Mouse (Mus musculus): ENCODE results near the gene Kctd21. TPM values are rescaled to one million over a fixed set of nuclear protein-coding genes. Genes with fewer than 3 reads are reported as not detected.

Gene Kctd21
- polyA plus RNA-seq, 1 experiment from 2014 or later = 1.4 TPM

DNA sequence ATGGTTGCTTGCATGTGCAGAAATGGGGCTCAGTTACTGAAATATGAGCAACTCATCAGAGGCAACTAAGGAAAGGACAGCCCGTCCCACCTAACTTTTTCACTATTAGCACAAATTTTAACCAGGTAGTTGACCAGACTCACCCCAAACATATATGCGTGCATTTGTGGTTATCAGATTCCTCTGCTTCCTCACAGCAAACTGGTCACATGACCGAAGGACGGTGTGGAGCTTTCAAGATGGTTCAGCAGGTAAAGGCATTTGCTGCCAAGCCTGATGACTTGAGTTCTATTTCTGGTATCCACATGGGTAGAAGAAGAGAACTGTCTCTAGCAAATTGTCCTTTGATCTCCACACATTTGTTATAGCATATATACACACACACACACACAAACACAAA lies 26.2 kb downstream of the Kctd21 start:
- H3K4me1 ChIP-seq (ENCODE audit: control insufficient read depth, low read depth, low read length) = peaks cover 4% of the 10 kb centered on the region; the same call in 1 of the 2 replicates
- no peaks in the 10 kb centered on the region for H3K27me3 ChIP-seq (ENCODE audit: control insufficient read depth, insufficient read depth, low read depth, low read length)
- no peaks in the 10 kb centered on the region for H3K9me3 ChIP-seq (replicated peaks; ENCODE audit: control insufficient read depth, low read length)
- H3K36me3 ChIP-seq (ENCODE audit: control insufficient read depth, insufficient read depth) = no peaks in the 10 kb centered on the region
- ATAC-seq (ENCODE audit: low read depth) = no peak
- H3K4me2 ChIP-seq (ENCODE audit: low read depth, low read length) = no peak overlapping the region
- no peak overlapping the region for H3K27ac ChIP-seq (ENCODE audit: low read length)
- H3K4me3 ChIP-seq (ENCODE audit: low read depth, low read length) = no peak overlapping the region
- WGBS (ENCODE audit: insufficient replicate concordance) = 42% methylated on average over 4 of the region's 4 CpGs
- no peak overlapping the region for H3K9ac ChIP-seq (ENCODE audit: low read depth, low read length)

DNA sequence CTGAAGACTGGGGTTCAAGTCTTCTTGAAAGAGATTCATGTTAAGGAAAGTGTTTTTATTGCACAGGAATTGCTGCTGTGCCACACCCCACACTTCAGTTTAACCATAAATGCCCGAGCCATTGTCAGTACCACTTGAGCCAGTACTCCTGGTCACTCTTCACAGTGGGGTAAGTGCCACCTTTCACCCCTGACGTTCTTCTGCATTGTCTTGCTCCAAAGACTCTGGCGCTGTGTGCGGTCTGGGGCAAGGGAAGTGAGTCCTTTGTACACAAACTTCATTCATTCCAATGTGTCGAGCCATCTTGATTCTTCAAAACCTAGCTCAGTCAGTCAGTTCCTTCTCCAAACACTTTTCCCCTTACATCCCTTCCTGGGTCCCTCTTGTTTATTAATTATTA lies 28.0 kb downstream of the Kctd21 start:
- Histone ChIP-seq H3K4me1 (ENCODE audit: control insufficient read depth, low read depth, low read length) (peaks cover 4% of the 10 kb centered on the region; the same call in 1 of the 2 replicates), H3K9ac (ENCODE audit: low read depth, low read length) (no peak overlapping the region), H3K36me3 (ENCODE audit: control insufficient read depth, insufficient read depth) (no peaks in the 10 kb centered on the region), H3K4me3 (ENCODE audit: low read depth, low read length) (no peak overlapping the region), H3K9me3 (replicated peaks; ENCODE audit: control insufficient read depth, low read length) (no peaks in the 10 kb centered on the region), H3K27me3 (ENCODE audit: control insufficient read depth, insufficient read depth, low read depth, low read length) (no peaks in the 10 kb centered on the region), H3K4me2 (ENCODE audit: low read depth, low read length) (no peak overlapping the region), H3K27ac (ENCODE audit: low read length) (no peak overlapping the region)
- no peak for ATAC-seq (ENCODE audit: low read depth)
- 62% methylated on average over 5 of the region's 5 CpGs for WGBS (ENCODE audit: insufficient replicate concordance)

DNA sequence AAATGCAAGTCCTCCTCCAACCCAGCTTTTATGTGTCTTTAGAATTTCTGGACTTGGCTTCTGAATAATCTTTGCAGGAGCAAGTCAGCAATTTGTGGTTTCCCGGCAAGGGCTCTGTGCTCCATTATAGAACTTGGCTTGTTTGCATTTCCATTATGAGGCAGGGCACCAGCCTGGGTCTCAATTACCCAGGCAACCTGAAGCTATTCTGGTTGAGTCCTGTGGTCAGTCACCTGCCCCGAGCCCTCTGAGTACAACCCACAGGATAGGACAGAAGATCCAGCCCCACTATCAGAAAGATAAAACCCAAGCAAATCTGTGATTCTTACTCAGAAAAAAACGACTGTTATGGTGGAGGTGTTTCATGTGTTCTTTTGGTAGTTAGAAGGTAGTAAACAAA lies 28.8 kb downstream of the Kctd21 start:
- Histone ChIP-seq H3K4me2 (ENCODE audit: low read depth, low read length) (no peak overlapping the region), H3K36me3 (ENCODE audit: control insufficient read depth, insufficient read depth) (no peaks in the 10 kb centered on the region), H3K4me1 (ENCODE audit: control insufficient read depth, low read depth, low read length) (no peaks in the 10 kb centered on the region), H3K9ac (ENCODE audit: low read depth, low read length) (no peak overlapping the region), H3K4me3 (ENCODE audit: low read depth, low read length) (no peak overlapping the region), H3K27ac (ENCODE audit: low read length) (no peak overlapping the region), H3K27me3 (ENCODE audit: control insufficient read depth, insufficient read depth, low read depth, low read length) (no peaks in the 10 kb centered on the region), H3K9me3 (replicated peaks; ENCODE audit: control insufficient read depth, low read length) (no peaks in the 10 kb centered on the region)
- ATAC-seq (ENCODE audit: low read depth) = no peak
- 50% methylated on average over 3 of the region's 3 CpGs for WGBS (ENCODE audit: insufficient replicate concordance)

DNA sequence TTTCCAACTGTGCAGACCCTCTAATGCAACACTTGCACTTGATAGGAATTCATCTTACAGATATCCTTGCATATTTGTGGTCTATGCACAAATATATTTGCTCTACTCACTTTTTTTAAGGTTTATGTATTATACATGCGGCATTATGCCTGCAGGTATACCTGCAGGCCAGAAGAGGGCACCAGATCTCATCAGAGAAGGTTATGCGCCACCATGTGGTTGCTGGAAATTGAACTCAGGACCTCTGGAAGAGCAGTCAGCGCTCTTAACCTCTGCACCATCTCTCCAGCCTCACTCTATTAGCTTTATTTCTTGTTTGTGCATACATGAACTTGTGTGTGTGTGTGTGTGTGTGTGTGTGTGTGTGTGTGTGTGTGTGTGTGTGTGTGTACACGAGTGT lies 29.3 kb downstream of the Kctd21 start:
- no peak overlapping the region for H3K27ac ChIP-seq (ENCODE audit: low read length)
- WGBS (ENCODE audit: insufficient replicate concordance) = 21% methylated on average over 4 of the region's 4 CpGs
- H3K9me3 ChIP-seq (replicated peaks; ENCODE audit: control insufficient read depth, low read length) = no peaks in the 10 kb centered on the region
- H3K4me1 ChIP-seq (ENCODE audit: control insufficient read depth, low read depth, low read length) = no peaks in the 10 kb centered on the region
- H3K4me2 ChIP-seq (ENCODE audit: low read depth, low read length) = no peak overlapping the region
- no peak overlapping the region for H3K4me3 ChIP-seq (ENCODE audit: low read depth, low read length)
- no peak overlapping the region for H3K9ac ChIP-seq (ENCODE audit: low read depth, low read length)
- H3K36me3 ChIP-seq (ENCODE audit: control insufficient read depth, insufficient read depth) = no peaks in the 10 kb centered on the region
- H3K27me3 ChIP-seq (ENCODE audit: control insufficient read depth, insufficient read depth, low read depth, low read length) = no peaks in the 10 kb centered on the region
- no peak for ATAC-seq (ENCODE audit: low read depth)

DNA sequence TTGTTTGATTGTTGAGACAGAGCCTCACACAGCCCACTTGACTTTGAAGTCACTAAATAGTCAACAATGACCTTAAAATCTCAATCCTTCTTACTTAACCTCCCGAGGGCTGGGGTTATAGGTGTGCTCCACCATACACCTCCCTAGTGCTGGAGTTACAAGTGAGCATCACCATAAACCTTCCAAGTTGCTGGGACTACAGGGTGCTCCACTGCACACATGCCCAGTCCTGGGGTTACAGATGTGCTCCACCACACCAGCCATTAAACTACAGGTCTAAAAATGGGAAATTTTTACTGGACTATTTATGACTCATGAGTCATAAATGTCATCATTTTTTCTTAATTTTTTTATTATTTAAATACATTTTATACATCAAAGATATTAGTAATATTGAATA lies 33.8 kb downstream of the Kctd21 start:
- no peak overlapping the region for H3K4me2 ChIP-seq (ENCODE audit: low read depth, low read length)
- H3K27me3 ChIP-seq (ENCODE audit: control insufficient read depth, insufficient read depth, low read depth, low read length) = no peaks in the 10 kb centered on the region
- no peak overlapping the region for H3K9ac ChIP-seq (ENCODE audit: low read depth, low read length)
- ATAC-seq (ENCODE audit: low read depth) = no peak
- WGBS (ENCODE audit: insufficient replicate concordance) = 52% methylated on average over 1 of the region's 1 CpGs
- no peaks in the 10 kb centered on the region for H3K9me3 ChIP-seq (replicated peaks; ENCODE audit: control insufficient read depth, low read length)
- no peak overlapping the region for H3K27ac ChIP-seq (ENCODE audit: low read length)
- H3K4me3 ChIP-seq (ENCODE audit: low read depth, low read length) = no peak overlapping the region
- H3K4me1 ChIP-seq (ENCODE audit: control insufficient read depth, low read depth, low read length) = peaks cover 3% of the 10 kb centered on the region
- H3K36me3 ChIP-seq (ENCODE audit: control insufficient read depth, insufficient read depth) = no peaks in the 10 kb centered on the region

DNA sequence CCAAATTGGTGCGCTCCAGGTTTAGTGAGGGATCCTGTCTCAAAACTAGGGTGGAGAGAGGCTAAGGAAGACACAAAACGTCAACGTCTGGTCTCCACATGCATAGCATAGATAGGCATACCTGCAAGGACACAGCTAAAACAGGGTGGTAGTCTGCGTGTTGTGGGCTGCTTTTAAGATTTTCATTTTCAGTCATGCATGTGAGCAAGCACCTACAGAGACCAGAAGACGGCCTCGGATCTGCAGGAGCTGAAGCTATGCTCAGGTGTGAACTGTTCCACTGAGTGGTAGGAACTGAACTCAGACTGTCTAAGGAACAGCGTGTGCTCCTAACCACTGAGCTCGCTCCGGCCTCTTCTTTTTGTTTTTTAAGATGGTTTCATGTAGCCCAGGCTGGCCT lies 43.0 kb downstream of the Kctd21 start:
- 83% methylated on average over 9 of the region's 9 CpGs for WGBS (ENCODE audit: insufficient replicate concordance)
- H3K36me3 ChIP-seq (ENCODE audit: control insufficient read depth, insufficient read depth) = peaks cover 22% of the 10 kb centered on the region
- no peak for ATAC-seq (ENCODE audit: low read depth)
- peaks cover 15% of the 10 kb centered on the region for H3K4me1 ChIP-seq (ENCODE audit: control insufficient read depth, low read depth, low read length)
- H3K9ac ChIP-seq (ENCODE audit: low read depth, low read length) = no peak overlapping the region
- no peak overlapping the region for H3K4me3 ChIP-seq (ENCODE audit: low read depth, low read length)
- no peaks in the 10 kb centered on the region for H3K9me3 ChIP-seq (replicated peaks; ENCODE audit: control insufficient read depth, low read length)
- H3K27me3 ChIP-seq (ENCODE audit: control insufficient read depth, insufficient read depth, low read depth, low read length) = no peaks in the 10 kb centered on the region
- no peak overlapping the region for H3K4me2 ChIP-seq (ENCODE audit: low read depth, low read length)
- no peak overlapping the region for H3K27ac ChIP-seq (ENCODE audit: low read length)

DNA sequence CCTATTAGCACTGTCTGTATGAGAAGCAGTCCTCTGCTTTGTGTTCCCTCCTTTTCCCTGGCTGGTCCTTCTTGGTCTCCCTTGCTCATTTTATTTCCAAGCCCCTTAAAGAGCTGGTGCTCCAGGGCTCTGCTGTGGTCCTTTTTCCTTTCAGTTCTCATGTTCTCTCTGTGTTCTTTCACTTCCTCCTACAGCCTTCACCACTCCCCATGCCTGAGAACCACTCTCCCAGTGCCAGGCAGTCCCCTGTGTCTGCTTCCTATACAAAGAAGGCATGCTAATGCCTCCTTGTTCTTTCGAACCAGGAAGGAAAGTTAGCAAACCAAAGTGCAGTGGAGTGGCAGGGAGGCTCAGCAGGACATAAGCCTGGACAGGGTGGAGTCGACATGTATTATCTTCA lies 43.8 kb downstream of the Kctd21 start:
- Histone ChIP-seq H3K9ac (ENCODE audit: low read depth, low read length) (no peak overlapping the region), H3K27ac (ENCODE audit: low read length) (no peak overlapping the region), H3K36me3 (ENCODE audit: control insufficient read depth, insufficient read depth) (peaks cover 26% of the 10 kb centered on the region), H3K4me2 (ENCODE audit: low read depth, low read length) (no peak overlapping the region), H3K4me1 (ENCODE audit: control insufficient read depth, low read depth, low read length) (peaks cover 12% of the 10 kb centered on the region), H3K27me3 (ENCODE audit: control insufficient read depth, insufficient read depth, low read depth, low read length) (no peaks in the 10 kb centered on the region), H3K4me3 (ENCODE audit: low read depth, low read length) (no peak overlapping the region), H3K9me3 (replicated peaks; ENCODE audit: control insufficient read depth, low read length) (no peaks in the 10 kb centered on the region)
- ATAC-seq (ENCODE audit: low read depth) = no peak
- WGBS (ENCODE audit: insufficient replicate concordance) = 53% methylated on average over 2 of the region's 2 CpGs

DNA sequence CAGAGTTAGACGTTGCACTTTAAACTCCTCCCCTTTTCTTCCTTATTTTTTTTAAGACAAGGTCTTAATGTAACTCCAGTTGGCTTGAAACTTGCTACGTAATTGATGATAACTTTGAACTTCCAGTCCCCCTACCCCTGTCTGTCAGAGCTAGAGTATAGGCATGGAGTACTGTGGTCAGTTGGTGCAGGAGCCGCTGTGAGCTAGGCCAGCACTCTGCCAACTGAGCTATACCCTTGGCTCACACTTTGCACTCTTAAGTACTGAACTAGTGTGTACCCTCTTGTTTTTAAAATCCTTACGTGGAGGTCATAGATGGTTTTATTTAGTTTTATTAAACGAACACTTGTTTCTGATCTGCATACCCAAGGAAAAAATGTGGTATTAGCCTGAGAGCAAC lies 47.2 kb downstream of the Kctd21 start:
- H3K36me3 ChIP-seq (ENCODE audit: control insufficient read depth, insufficient read depth) = peaks cover 52% of the 10 kb centered on the region
- no peaks in the 10 kb centered on the region; the same call in 1 of the 2 replicates for H3K4me1 ChIP-seq (ENCODE audit: control insufficient read depth, low read depth, low read length)
- no peak overlapping the region for H3K4me2 ChIP-seq (ENCODE audit: low read depth, low read length)
- H3K9ac ChIP-seq (ENCODE audit: low read depth, low read length) = no peak overlapping the region
- no peak overlapping the region for H3K4me3 ChIP-seq (ENCODE audit: low read depth, low read length)
- no peaks in the 10 kb centered on the region for H3K9me3 ChIP-seq (replicated peaks; ENCODE audit: control insufficient read depth, low read length)
- ATAC-seq (ENCODE audit: low read depth) = no peak
- no peaks in the 10 kb centered on the region for H3K27me3 ChIP-seq (ENCODE audit: control insufficient read depth, insufficient read depth, low read depth, low read length)
- H3K27ac ChIP-seq (ENCODE audit: low read length) = no peak overlapping the region
- WGBS (ENCODE audit: insufficient replicate concordance) = 78% methylated on average over 5 of the region's 5 CpGs

DNA sequence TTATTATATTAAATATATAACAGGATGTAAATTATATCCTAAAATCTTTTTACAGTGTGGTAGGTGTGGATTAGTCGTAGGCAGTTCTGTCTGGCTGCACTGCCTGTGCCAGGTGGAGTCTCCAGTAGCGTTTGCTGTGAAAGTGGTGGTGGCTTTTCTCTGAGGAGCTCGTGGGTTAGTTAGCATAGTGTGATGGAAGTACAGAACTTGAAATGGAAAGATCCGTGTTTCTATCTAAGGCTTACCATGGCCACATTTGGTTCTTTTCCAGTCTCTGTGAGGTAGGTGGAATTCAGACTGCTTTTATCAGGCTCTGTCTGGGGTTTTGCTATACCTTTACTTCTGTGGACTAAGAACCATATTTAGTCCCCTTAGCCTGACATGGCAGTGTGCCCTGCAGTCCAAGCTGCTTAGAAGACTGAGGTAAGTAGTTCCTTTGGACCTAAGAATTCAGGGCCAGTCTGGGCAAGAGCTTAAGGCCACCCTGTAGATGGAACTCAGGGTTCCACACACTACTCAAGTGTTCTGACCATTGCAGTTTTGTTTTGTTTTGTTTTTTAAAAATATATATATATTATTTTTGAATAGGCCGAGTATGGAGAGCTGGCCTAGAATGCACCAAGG lies 48.5 kb downstream of the Kctd21 start:
- H3K36me3 ChIP-seq (ENCODE audit: control insufficient read depth, insufficient read depth) = peaks cover 53% of the 10 kb centered on the region

More for the DNA sequence above, 48.5 kb downstream of the Kctd21 start:
- Histone ChIP-seq H3K9ac (ENCODE audit: low read depth, low read length) (no peak overlapping the region), H3K27me3 (ENCODE audit: control insufficient read depth, insufficient read depth, low read depth, low read length) (no peaks in the 10 kb centered on the region), H3K27ac (ENCODE audit: low read length) (no peak overlapping the region), H3K4me1 (ENCODE audit: control insufficient read depth, low read depth, low read length) (no peaks in the 10 kb centered on the region; the same call in 1 of the 2 replicates), H3K4me3 (ENCODE audit: low read depth, low read length) (no peak overlapping the region), H3K4me2 (ENCODE audit: low read depth, low read length) (no peak overlapping the region), H3K9me3 (replicated peaks; ENCODE audit: control insufficient read depth, low read length) (no peaks in the 10 kb centered on the region)
- no peak for ATAC-seq (ENCODE audit: low read depth)
- 80% methylated on average over 5 of the region's 5 CpGs for WGBS (ENCODE audit: insufficient replicate concordance)

All from liver, embryonic 16.5 days (tissue).